Mouse (Mus musculus) kidney, embryonic 15.5 days (tissue): ENCODE results near the gene Colgalt1. TPM values are rescaled to one million over a fixed set of nuclear protein-coding genes. Genes with fewer than 3 reads are reported as not detected.

ENCODE experiments used
- ATAC-seq: fragments of 200-750 bp; cut with Nextera tagmentation; replicated peaks from 2 replicates; pipeline ENCODE4 v1.8.0; 2017; ENCODE audit warnings: moderate TSS enrichment; ENCODE audit not compliant: low FRiP score
- H3K27ac ChIP-seq: fragments of 300-500 bp; sonication (generic); 2 replicates; pipeline ENCODE4 v1.5.1; 2015; ENCODE audit warnings: mild to moderate bottlenecking, inconsistent platforms
- H3K27me3 ChIP-seq: fragments of 300-500 bp; sonication (generic); 2 replicates; pipeline ENCODE4 v1.6.1; 2015; ENCODE audit warnings: inconsistent platforms
- H3K36me3 ChIP-seq: fragments of 300-500 bp; sonication (generic); 2 replicates; pipeline ENCODE4 v1.6.1; 2015; ENCODE audit warnings: inconsistent platforms
- H3K4me1 ChIP-seq: fragments of 300-500 bp; sonication (generic); 2 replicates; pipeline ENCODE4 v1.6.1; 2015; ENCODE audit warnings: inconsistent platforms
- H3K4me2 ChIP-seq: fragments of 300-500 bp; sonication (generic); 2 replicates; pipeline ENCODE4 v1.6.1; 2015; ENCODE audit warnings: moderate library complexity, mild to moderate bottlenecking, inconsistent platforms
- H3K4me3 ChIP-seq: fragments of 300-500 bp; sonication (generic); replicated peaks from 2 replicates; pipeline ENCODE4 v1.5.1; 2015; ENCODE audit warnings: mild to moderate bottlenecking, inconsistent platforms
- H3K9ac ChIP-seq: fragments of 300-500 bp; sonication (generic); 2 replicates; pipeline ENCODE4 v1.6.1; 2015; ENCODE audit warnings: mild to moderate bottlenecking, inconsistent platforms
- H3K9me3 ChIP-seq: fragments of 300-500 bp; sonication (generic); replicated peaks from 2 replicates; pipeline ENCODE4 v1.6.1; 2016; ENCODE audit warnings: inconsistent platforms
- WGBS: fragments of 180-500 bp; shearing (Covaris S2); methylation state at CpG from one replicate; pipeline ENCODE4 v1.1.7; 2015; ENCODE audit warnings: mixed read lengths; 5-methylcytosine and 5-hydroxymethylcytosine counted together
- polyA plus RNA-seq: library from polyadenylated mRNA; unstranded; fragments of >200 nt; fragmentation: Nextera tagmentation; extraction: Ambion mirVana; gene quantifications from 2 replicates; pipeline ENCODE4 v1.2.1, GENCODE M21; 2015

The Colgalt1 gene
- polyA plus RNA-seq, 1 experiment from 2014 or later, result 78.0 TPM

DNA sequence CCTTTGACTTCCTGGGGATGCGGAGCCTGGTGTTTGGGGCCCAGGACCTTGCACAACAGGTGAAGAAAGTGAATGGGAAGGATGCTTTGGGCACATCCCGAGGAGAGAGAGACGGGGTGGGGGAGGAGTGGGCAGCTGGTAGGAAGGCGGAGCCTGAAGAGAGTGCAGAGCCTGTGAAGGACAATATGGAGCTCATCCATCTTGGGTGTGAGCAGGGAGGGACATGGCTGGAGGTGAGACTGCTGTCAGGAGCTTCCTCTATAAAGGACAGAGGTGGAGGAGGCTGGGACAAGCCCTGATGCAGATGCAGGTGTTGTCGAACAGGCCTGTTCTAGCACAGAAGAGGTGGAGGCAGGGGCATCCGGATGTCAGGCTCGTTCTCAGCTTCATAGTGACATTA lies 6.8 kb upstream of the Colgalt1 start:
- no peak overlapping the region for H3K27ac ChIP-seq
- H3K27me3 ChIP-seq, result peaks cover 34% of the 10 kb centered on the region
- H3K9me3 ChIP-seq, result no peaks in the 10 kb centered on the region
- no peak overlapping the region for H3K9ac ChIP-seq
- H3K36me3 ChIP-seq, result 0 out of 2 replicates have a peak, but pooled peaks cover 3% of the 10 kb centered on the region
- H3K4me1 ChIP-seq, result peaks cover 19% of the 10 kb centered on the region
- no peak for ATAC-seq
- no peak overlapping the region for H3K4me2 ChIP-seq
- no peak overlapping the region for H3K4me3 ChIP-seq
- WGBS, result 59% methylated on average over 7 of the region's 7 CpGs

DNA sequence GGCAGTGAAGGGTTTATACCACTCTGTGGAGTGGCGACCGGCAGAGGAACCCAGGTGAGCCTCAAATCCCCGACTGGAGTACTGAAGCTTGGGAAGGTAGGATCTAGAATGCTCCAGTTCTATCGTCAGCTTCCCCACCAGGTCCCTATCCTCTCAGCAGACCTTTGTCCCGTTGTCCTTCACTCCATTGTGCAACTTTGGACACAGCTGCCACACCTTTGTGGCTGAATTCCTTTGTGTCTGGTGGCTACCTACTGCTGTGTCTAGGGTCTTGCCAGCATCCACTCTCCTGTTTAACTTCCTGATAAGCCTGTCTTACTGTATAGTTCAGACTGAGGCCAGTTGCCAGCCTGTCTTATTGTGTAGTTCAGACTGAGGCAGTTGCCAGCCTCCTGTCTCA lies 1.3 kb downstream of the Colgalt1 start:
- peak overlapping the region; percentile 79 for H3K4me2 ChIP-seq
- ATAC-seq, result no peak
- H3K4me1 ChIP-seq, result peaks cover 22% of the 10 kb centered on the region
- 48% methylated on average over 5 of the region's 5 CpGs for WGBS
- H3K9ac ChIP-seq, result peak overlapping the region; percentile 94
- no peak overlapping the region for H3K27ac ChIP-seq
- H3K27me3 ChIP-seq, result no peaks in the 10 kb centered on the region
- H3K4me3 ChIP-seq, result peak overlapping the region; percentile 95
- no peaks in the 10 kb centered on the region for H3K9me3 ChIP-seq
- H3K36me3 ChIP-seq, result peaks cover 42% of the 10 kb centered on the region

DNA sequence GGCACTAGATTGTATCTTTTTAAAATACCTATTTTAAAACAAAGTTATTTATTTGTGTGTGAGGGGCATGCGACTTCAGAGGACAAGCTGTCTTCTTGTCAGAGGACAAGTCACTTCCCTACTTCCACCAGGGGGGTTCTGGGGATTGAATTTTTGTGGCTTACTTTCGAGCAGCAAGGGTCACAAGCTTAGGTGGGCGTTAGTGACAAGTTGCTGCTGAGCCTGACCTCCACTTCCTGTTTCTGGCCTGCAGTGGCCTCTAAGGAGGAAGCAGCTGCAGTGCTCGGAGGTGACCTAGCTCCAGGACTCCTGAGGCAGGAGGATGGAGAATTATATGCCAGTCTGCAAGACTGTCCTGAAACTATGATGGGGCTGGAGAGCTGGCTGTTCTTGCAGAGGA lies 2.6 kb downstream of the Colgalt1 start:
- Histone ChIP-seq H3K9me3 (no peaks in the 10 kb centered on the region), H3K4me1 (peaks cover 22% of the 10 kb centered on the region), H3K9ac (no peak overlapping the region), H3K4me3 (no peak overlapping the region), H3K27me3 (no peaks in the 10 kb centered on the region), H3K27ac (no peak overlapping the region), H3K36me3 (peaks cover 54% of the 10 kb centered on the region), H3K4me2 (no peak overlapping the region)
- WGBS, result 36% methylated on average over 4 of the region's 4 CpGs
- no peak for ATAC-seq

DNA sequence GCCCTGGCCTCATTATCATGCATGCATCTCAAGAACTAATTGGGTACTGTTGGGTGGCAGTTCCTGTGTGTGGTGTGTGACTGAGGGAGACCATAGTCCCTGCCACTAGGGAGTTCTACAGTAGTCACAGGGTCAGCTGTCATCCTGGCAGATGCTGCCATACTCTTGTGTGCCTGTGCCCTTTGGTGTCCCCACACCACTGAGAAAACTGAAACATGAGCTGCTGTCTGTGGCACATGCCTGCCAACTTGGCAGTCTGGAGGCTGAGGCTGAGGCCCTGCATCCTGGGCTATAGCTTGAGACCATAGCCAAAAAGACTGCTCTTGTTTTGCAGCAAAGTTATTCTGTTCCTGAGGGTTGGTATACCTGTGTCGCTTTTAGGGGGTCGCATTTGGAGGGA lies 9.0 kb downstream of the Colgalt1 start:
- no peak for ATAC-seq
- Histone ChIP-seq H3K4me2 (no peak overlapping the region), H3K4me1 (no peaks in the 10 kb centered on the region), H3K4me3 (no peak overlapping the region), H3K36me3 (peaks cover 97% of the 10 kb centered on the region), H3K9ac (no peak overlapping the region), H3K27me3 (no peaks in the 10 kb centered on the region), H3K27ac (no peak overlapping the region), H3K9me3 (peaks cover 22% of the 10 kb centered on the region)
- WGBS, result 96% methylated on average over 2 of the region's 2 CpGs

- Histone ChIP-seq H3K4me3 (no peak overlapping the region), H3K27me3 (peaks cover 4% of the 10 kb centered on the region), H3K4me2 (no peak overlapping the region), H3K4me1 (peaks cover 28% of the 10 kb centered on the region), H3K27ac (no peak overlapping the region), H3K9ac (no peak overlapping the region), H3K9me3 (peaks cover 22% of the 10 kb centered on the region), H3K36me3 (peaks cover 67% of the 10 kb centered on the region)
- WGBS, result 73% methylated on average over 1 of the region's 1 CpGs
- no peak for ATAC-seq
Observed at GRCm38 (mm10) chr8:71625088-71625487, 14.3 kb downstream of the Colgalt1 start.

- H3K36me3 ChIP-seq, result peaks cover 51% of the 10 kb centered on the region
- H3K4me3 ChIP-seq, result no peak overlapping the region
- H3K4me1 ChIP-seq, result peaks cover 31% of the 10 kb centered on the region
- no peak for ATAC-seq
- no peak overlapping the region for H3K4me2 ChIP-seq
- peaks cover 19% of the 10 kb centered on the region for H3K9me3 ChIP-seq
- 89% methylated on average over 9 of the region's 9 CpGs for WGBS
- H3K27me3 ChIP-seq, result peaks cover 17% of the 10 kb centered on the region
- no peak overlapping the region for H3K9ac ChIP-seq
- peak overlapping the region; percentile 65; the same call in 1 of the 2 replicates for H3K27ac ChIP-seq
Observed at GRCm38 (mm10) chr8:71626753-71627152, 16.0 kb downstream of the Colgalt1 start.

DNA sequence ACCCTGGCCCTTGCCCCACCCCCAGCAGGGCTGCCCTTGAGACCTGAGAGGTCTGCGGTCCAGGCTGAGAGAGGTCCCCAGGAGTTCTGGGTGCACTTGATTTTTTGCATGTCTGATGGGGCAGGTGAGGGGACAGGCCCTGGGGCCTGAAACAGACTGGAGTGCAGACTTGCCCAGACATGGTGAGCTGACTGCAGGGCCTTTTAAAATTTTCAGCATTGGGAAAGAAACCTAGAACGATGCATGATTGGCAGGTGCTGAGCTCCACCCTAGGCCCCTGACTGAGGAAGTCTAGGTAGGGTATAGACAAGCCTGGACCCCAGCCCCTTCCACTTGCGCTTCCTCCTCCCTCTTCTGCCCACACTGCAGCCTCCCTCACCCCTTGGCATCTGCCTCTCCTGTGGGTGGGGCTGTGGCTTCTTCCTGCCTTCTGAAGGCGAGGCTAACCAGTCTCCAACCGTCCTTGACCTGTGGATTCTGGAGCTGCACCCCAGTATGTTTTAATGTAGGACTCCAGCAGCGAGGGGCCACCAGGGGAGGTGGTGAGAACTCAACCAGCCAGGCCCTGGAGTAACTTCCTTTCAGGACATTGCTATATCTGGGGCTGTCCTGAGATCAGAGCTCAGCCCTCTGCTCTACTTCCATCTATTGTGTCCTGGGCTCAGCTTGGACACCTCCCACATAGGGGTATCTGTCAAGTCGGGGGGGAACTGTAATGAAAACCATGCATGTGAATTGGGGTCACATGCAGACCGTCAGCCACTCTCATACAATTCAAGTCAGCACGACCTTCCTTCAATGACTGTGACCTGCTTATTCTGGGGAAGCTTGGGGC lies 16.7 kb downstream of the Colgalt1 start:
- Histone ChIP-seq H3K27ac (peak overlapping the region; percentile 65), H3K9me3 (peaks cover 12% of the 10 kb centered on the region), H3K4me2 (no peak overlapping the region), H3K4me3 (no peak overlapping the region), H3K4me1 (peaks cover 31% of the 10 kb centered on the region), H3K27me3 (peaks cover 20% of the 10 kb centered on the region), H3K9ac (no peak overlapping the region), H3K36me3 (peaks cover 44% of the 10 kb centered on the region)
- WGBS, result 42% methylated on average over 9 of the region's 9 CpGs
- ATAC-seq, result no peak

DNA sequence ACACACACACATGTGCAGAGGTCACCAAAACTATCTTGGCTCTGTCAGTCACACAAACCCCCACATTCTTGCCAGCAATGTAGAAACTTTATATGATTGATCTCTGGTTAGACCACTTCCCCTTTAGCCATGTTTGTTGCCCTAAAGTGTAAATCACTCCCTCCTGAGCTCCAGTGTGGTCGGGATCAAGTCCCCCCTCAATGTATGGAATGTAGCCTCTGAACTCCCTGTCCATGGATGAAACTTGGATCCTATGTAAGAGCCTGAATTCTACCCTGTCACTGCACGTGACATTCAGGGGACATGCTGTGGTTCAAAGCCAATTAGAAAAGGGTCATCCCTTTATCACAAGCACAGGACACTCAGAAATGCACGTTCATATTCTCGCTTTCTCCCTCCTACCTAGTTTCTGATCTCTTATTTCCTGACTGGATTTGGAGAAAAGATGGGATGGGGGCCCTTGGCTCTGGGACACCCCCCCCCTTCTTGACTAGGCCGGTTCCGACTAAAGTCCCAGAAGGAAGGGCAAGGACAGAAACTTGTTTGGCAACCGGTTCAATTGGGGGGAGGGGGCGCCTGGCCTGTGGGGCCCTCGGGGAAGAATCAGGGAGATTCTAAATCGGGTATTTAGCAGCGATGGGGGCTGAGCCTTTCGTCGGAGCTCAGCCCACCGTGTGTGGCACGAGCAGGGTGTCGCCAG lies 17.7 kb downstream of the Colgalt1 start:
- peaks cover 30% of the 10 kb centered on the region for H3K27me3 ChIP-seq
- WGBS, result 5% methylated on average over 16 of the region's 16 CpGs
- ATAC-seq, result no peak
- peak overlapping the region; percentile 88 for H3K4me2 ChIP-seq
- H3K9ac ChIP-seq, result peak overlapping the region; percentile 48
- H3K27ac ChIP-seq, result peak overlapping the region; percentile 65
- peaks cover 35% of the 10 kb centered on the region for H3K4me1 ChIP-seq
- H3K36me3 ChIP-seq, result peaks cover 33% of the 10 kb centered on the region
- H3K4me3 ChIP-seq, result peak overlapping the region; percentile 54
- H3K9me3 ChIP-seq, result peaks cover 8% of the 10 kb centered on the region

GRCm38 (mm10) chr8:71629096-71629697 lies 18.4 kb downstream of the Colgalt1 start:
- peak; percentile 87 for ATAC-seq
- Histone ChIP-seq H3K9me3 (peaks cover 7% of the 10 kb centered on the region; the same call in 1 of the 2 replicates), H3K4me3 (peak overlapping the region; percentile 54), H3K27ac (peak overlapping the region; percentile 65), H3K4me1 (peaks cover 42% of the 10 kb centered on the region), H3K27me3 (peaks cover 36% of the 10 kb centered on the region), H3K36me3 (peaks cover 27% of the 10 kb centered on the region), H3K9ac (peak overlapping the region; percentile 48), H3K4me2 (peak overlapping the region; percentile 88)
- under 1% methylated on average over 55 of the region's 55 CpGs for WGBS

- H3K36me3 ChIP-seq, result peaks cover 21% of the 10 kb centered on the region; the same call in 1 of the 2 replicates
- H3K27ac ChIP-seq, result no peak overlapping the region; the same call in 1 of the 2 replicates
- peaks cover 48% of the 10 kb centered on the region for H3K4me1 ChIP-seq
- 3% methylated on average over 25 of the region's 25 CpGs for WGBS
- peak overlapping the region; percentile 88 for H3K4me2 ChIP-seq
- H3K9me3 ChIP-seq, result peaks cover 7% of the 10 kb centered on the region; the same call in 1 of the 2 replicates
- H3K4me3 ChIP-seq, result peak overlapping the region; percentile 54
- H3K27me3 ChIP-seq, result peaks cover 42% of the 10 kb centered on the region
- H3K9ac ChIP-seq, result peak overlapping the region; percentile 48
- peak; percentile 27 for ATAC-seq
Observed at GRCm38 (mm10) chr8:71629781-71630212, 19.0 kb downstream of the Colgalt1 start.

GRCm38 (mm10) chr8:71630761-71631160 lies 20.0 kb downstream of the Colgalt1 start:
- Histone ChIP-seq H3K4me3 (no peak overlapping the region), H3K27me3 (peaks cover 52% of the 10 kb centered on the region), H3K9me3 (peaks cover 7% of the 10 kb centered on the region; the same call in 1 of the 2 replicates), H3K4me2 (no peak overlapping the region), H3K36me3 (peaks cover 11% of the 10 kb centered on the region; the same call in 1 of the 2 replicates), H3K4me1 (peaks cover 48% of the 10 kb centered on the region), H3K27ac (no peak overlapping the region), H3K9ac (no peak overlapping the region)
- no peak for ATAC-seq
- WGBS, result 84% methylated on average over 6 of the region's 6 CpGs

DNA sequence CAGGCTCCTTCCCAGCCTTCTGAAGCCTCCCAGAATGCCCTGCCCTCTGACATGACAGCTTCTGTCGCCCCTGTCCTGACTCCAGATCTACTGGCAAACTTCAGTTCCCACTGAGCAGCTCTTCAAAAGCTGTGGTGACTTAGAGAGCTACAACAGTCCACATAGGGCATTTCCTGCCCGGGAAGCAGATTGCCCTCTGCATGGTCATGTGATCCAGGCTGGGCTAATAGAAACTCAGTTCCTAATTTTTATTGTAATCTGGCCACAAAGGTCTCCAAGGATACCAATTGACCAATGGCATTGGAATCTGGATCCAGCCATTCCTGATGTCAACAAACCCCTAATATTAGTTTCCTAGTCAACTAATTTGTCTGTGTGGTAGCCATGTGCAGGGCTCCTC lies 21.1 kb downstream of the Colgalt1 start:
- no peak overlapping the region for H3K4me3 ChIP-seq
- ATAC-seq, result no peak
- no peaks in the 10 kb centered on the region for H3K36me3 ChIP-seq
- peaks cover 48% of the 10 kb centered on the region for H3K4me1 ChIP-seq
- peaks cover 60% of the 10 kb centered on the region for H3K27me3 ChIP-seq
- no peak overlapping the region for H3K27ac ChIP-seq
- H3K9me3 ChIP-seq, result peaks cover 7% of the 10 kb centered on the region; the same call in 1 of the 2 replicates
- WGBS, result 63% methylated on average over 2 of the region's 2 CpGs
- no peak overlapping the region for H3K4me2 ChIP-seq
- no peak overlapping the region for H3K9ac ChIP-seq
